Mouse (Mus musculus) forebrain, embryonic 14.5 days (tissue): ENCODE measurements at regions not wholly inside any gene's neighbourhood (a gene's known extent, or its start where the extent isn't known, plus 50 kb on each side); places are given as distances from the start of the nearest gene placed in this dataset.

Experiments
- ATAC-seq: fragments of 200-750 bp; cut with Nextera tagmentation; 2 replicates; pipeline ENCODE4 v1.8.0; 2017; ENCODE audit warnings: mild to moderate bottlenecking, moderate library complexity
- DNase-seq: peaks from one replicate; pipeline ENCODE4 v3.0.0-alpha.2; 2015; ENCODE audit warnings: low spot score
- H3K27ac ChIP-seq: fragments of 300-500 bp; sonication (generic); 2 replicates; pipeline ENCODE4 v1.5.1; 2014; ENCODE audit warnings: low read depth, mild to moderate bottlenecking, control low read depth, low read length, moderate library complexity
- H3K27me3 ChIP-seq: fragments of 300-500 bp; sonication (generic); replicated peaks from 2 replicates; pipeline ENCODE4 v1.6.1; 2014; ENCODE audit warnings: low read length, control low read depth, mixed read lengths; ENCODE audit not compliant: control insufficient read depth, insufficient read depth
- H3K36me3 ChIP-seq: fragments of 300-500 bp; sonication (generic); 2 replicates; pipeline ENCODE4 v1.6.1; 2014; ENCODE audit warnings: low read length, control low read depth; ENCODE audit not compliant: control insufficient read depth, insufficient read depth
- H3K4me1 ChIP-seq: fragments of 300-500 bp; sonication (generic); 2 replicates; pipeline ENCODE4 v1.6.1; 2014; ENCODE audit warnings: antibody characterized with exemption, low read length, control low read depth; ENCODE audit not compliant: control insufficient read depth, insufficient read depth
- H3K4me2 ChIP-seq: fragments of 300-500 bp; sonication (generic); 2 replicates; pipeline ENCODE4 v1.6.1; 2014; ENCODE audit warnings: mild to moderate bottlenecking, control low read depth, low read length
- H3K4me3 ChIP-seq: fragments of 300-500 bp; sonication (generic); 2 replicates; pipeline ENCODE4 v1.5.1; 2014; ENCODE audit warnings: low read depth, low read length, control low read depth
- H3K9ac ChIP-seq: fragments of 300-500 bp; sonication (generic); 2 replicates; pipeline ENCODE4 v1.6.1; 2014; ENCODE audit warnings: mild to moderate bottlenecking, low read length, control low read depth, moderate library complexity
- H3K9me3 ChIP-seq: fragments of 300-500 bp; sonication (generic); replicated peaks from 2 replicates; pipeline ENCODE4 v1.6.1; 2016; ENCODE audit warnings: low read length, control low read depth, mixed read lengths; ENCODE audit not compliant: control insufficient read depth
- WGBS: fragments of 180-500 bp; shearing (Covaris S2); extraction: QIAGEN DNeasy Blood & Tissue Kit; methylation state at CpG from one replicate; pipeline ENCODE4 v1.1.7; 2014; 5-methylcytosine and 5-hydroxymethylcytosine counted together

- H3K27me3 ChIP-seq, result no peaks in the 10 kb centered on the region
- no peaks in the 10 kb centered on the region for H3K9me3 ChIP-seq
- WGBS, result 73% methylated on average over 4 of the region's 4 CpGs
- no peak overlapping the region for H3K4me3 ChIP-seq
- no peak overlapping the region for H3K27ac ChIP-seq
- ATAC-seq (no peak), DNase-seq (no peak)
- no peaks in the 10 kb centered on the region for H3K4me1 ChIP-seq
- no peak overlapping the region for H3K9ac ChIP-seq
- no peaks in the 10 kb centered on the region for H3K36me3 ChIP-seq
- no peak overlapping the region for H3K4me2 ChIP-seq
Measured at GRCm38 (mm10) chr10:118608376-118609145, 167.7 kb downstream of the Ifng start.

DNA sequence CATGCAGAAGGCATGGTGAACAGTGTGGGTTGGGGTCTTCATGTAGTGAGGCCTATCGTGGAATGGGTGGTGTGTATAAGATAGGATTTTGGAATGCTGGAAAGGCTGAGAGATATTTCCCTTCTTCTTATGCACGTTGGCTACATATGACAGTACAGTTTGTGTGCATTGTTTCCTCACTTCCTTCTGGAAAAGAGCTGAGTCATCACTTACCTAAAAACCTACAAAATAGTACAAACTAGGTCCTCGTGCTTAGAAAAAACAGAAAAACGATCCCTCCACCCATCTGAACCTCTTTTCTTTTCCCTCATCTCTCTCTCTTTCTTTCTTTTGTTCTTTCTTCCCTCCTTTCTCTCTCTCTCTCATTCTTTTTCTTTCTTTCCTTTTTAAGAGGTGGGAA is 168.3 kb downstream of the Ifng start:
- no peak for ATAC-seq
- no peaks in the 10 kb centered on the region for H3K9me3 ChIP-seq
- no peaks in the 10 kb centered on the region for H3K36me3 ChIP-seq
- no peak overlapping the region for H3K27ac ChIP-seq
- WGBS, result 73% methylated on average over 4 of the region's 4 CpGs
- H3K4me2 ChIP-seq, result no peak overlapping the region
- H3K4me3 ChIP-seq, result no peak overlapping the region
- no peaks in the 10 kb centered on the region for H3K4me1 ChIP-seq
- H3K27me3 ChIP-seq, result no peaks in the 10 kb centered on the region
- DNase-seq, result no peak
- no peak overlapping the region for H3K9ac ChIP-seq

GRCm38 (mm10) chr10:118610868-118611461 is 170.1 kb downstream of the Ifng start:
- no peak overlapping the region for H3K27ac ChIP-seq
- H3K9me3 ChIP-seq, result no peaks in the 10 kb centered on the region
- 86% methylated on average over 7 of the region's 7 CpGs for WGBS
- no peak overlapping the region for H3K9ac ChIP-seq
- no peak for DNase-seq
- H3K27me3 ChIP-seq, result no peaks in the 10 kb centered on the region
- H3K4me2 ChIP-seq, result no peak overlapping the region
- no peak overlapping the region for H3K4me3 ChIP-seq
- no peaks in the 10 kb centered on the region for H3K36me3 ChIP-seq
- no peak for ATAC-seq
- no peaks in the 10 kb centered on the region for H3K4me1 ChIP-seq

GRCm38 (mm10) chr10:118612091-118612490 is 171.2 kb downstream of the Ifng start:
- Histone ChIP-seq H3K9ac (no peak overlapping the region), H3K4me3 (no peak overlapping the region), H3K27ac (no peak overlapping the region), H3K4me2 (no peak overlapping the region), H3K9me3 (no peaks in the 10 kb centered on the region), H3K4me1 (no peaks in the 10 kb centered on the region), H3K36me3 (no peaks in the 10 kb centered on the region), H3K27me3 (no peaks in the 10 kb centered on the region)
- DNase-seq (no peak), ATAC-seq (no peak)
- WGBS, result 90% methylated on average over 7 of the region's 7 CpGs

- Histone ChIP-seq H3K9ac (no peak overlapping the region), H3K4me2 (no peak overlapping the region), H3K27ac (no peak overlapping the region), H3K4me1 (no peaks in the 10 kb centered on the region), H3K27me3 (no peaks in the 10 kb centered on the region), H3K4me3 (no peak overlapping the region), H3K9me3 (no peaks in the 10 kb centered on the region), H3K36me3 (no peaks in the 10 kb centered on the region)
- DNase-seq (no peak), ATAC-seq (no peak)
- 86% methylated on average over 14 of the region's 14 CpGs for WGBS
Measured at GRCm38 (mm10) chr10:118613056-118613695, 172.3 kb downstream of the Ifng start.

DNA sequence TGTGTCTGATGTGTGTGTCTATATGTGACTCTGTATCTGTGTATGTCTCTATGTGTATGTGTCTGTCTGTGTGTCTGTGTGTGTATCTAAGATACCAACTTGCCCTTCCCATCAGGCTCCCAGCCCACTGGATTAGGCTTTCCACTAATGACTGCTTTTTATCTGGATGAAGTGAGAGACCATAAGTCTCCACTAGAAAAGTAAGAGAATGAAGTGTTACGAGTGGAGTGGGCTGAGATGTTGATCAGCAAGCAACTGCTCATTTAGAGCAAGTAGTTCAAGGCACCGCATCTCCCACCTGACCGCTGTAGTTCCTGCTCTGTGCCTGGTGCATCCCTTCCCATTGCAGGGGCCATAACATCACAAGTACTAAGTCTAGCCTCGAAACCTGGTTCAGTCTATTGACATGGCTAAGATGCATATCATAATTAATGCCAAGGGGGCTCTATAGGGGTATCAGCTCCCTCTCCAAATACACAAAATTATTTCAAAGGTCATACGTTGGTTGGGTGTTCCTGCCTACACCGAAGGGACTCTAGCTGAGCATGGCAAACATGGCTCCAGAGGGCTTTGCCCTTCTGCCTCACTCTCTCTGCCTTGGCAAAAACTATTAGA is 173.5 kb downstream of the Ifng start:
- no peak for DNase-seq
- Histone ChIP-seq H3K27ac (no peak overlapping the region), H3K9me3 (no peaks in the 10 kb centered on the region), H3K36me3 (no peaks in the 10 kb centered on the region), H3K9ac (no peak overlapping the region), H3K4me2 (no peak overlapping the region), H3K4me3 (no peak overlapping the region), H3K4me1 (no peaks in the 10 kb centered on the region), H3K27me3 (no peaks in the 10 kb centered on the region)
- 96% methylated on average over 6 of the region's 6 CpGs for WGBS
- no peak for ATAC-seq

- 71% methylated on average over 10 of the region's 10 CpGs for WGBS
- no peak for DNase-seq
- H3K9ac ChIP-seq, result no peak overlapping the region
- H3K4me1 ChIP-seq, result no peaks in the 10 kb centered on the region
- H3K9me3 ChIP-seq, result no peaks in the 10 kb centered on the region
- H3K27me3 ChIP-seq, result no peaks in the 10 kb centered on the region
- no peak overlapping the region for H3K4me2 ChIP-seq
- no peak overlapping the region for H3K4me3 ChIP-seq
- no peaks in the 10 kb centered on the region for H3K36me3 ChIP-seq
- ATAC-seq, result no peak
- H3K27ac ChIP-seq, result no peak overlapping the region
Measured at GRCm38 (mm10) chr10:118615131-118616020, 174.5 kb downstream of the Ifng start.

DNA sequence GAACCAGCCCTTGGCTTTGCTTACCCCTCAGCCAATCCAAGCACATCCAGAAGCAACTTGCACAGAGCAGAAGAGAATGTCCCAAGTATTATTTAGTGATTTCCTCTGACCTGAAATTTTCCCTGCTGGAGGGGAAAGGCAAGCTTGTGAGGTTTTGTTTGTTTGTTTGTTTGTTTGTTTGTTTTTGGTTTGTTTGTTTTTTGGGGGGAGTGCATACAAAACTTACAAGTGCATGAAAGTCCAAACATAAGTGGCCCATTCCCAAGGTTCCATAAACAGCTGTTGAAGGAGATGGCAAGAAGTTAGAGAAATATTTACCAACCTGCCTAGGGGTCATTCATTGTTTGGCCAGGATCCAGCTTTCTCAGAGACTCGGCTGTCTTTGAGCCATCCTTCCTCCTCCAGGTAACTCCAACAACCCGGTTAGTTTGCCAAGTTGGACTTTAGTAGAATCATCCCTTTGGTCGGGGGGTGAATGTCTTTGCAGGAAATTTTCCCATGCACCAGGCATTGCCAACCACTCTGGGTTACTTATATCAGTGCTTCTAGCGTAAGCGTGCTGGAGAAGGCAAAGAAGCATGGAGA is 175.3 kb downstream of the Ifng start:
- no peak overlapping the region for H3K4me3 ChIP-seq
- H3K27me3 ChIP-seq, result no peaks in the 10 kb centered on the region
- no peak for ATAC-seq
- no peaks in the 10 kb centered on the region for H3K9me3 ChIP-seq
- no peak overlapping the region for H3K4me2 ChIP-seq
- DNase-seq, result no peak
- WGBS, result 94% methylated on average over 5 of the region's 5 CpGs
- no peaks in the 10 kb centered on the region for H3K36me3 ChIP-seq
- no peaks in the 10 kb centered on the region for H3K4me1 ChIP-seq
- no peak overlapping the region for H3K9ac ChIP-seq
- no peak overlapping the region for H3K27ac ChIP-seq
